Mouse (Mus musculus) stomach, embryonic 16.5 days (tissue): Measurements from ENCODE around the gene Adamts12. TPM values are rescaled to one million over a fixed set of nuclear protein-coding genes. Genes with fewer than 3 reads are reported as not detected.

Source experiments
- ATAC-seq: fragments of 200-750 bp; cut with Nextera tagmentation; 2 replicates; pipeline ENCODE4 v1.8.0; 2017; ENCODE audit warnings: moderate number of reproducible peaks, moderate TSS enrichment; ENCODE audit not compliant: insufficient read depth, low FRiP score
- H3K27ac ChIP-seq: fragments of 300-500 bp; sonication (generic); 2 replicates; pipeline ENCODE4 v1.5.1; 2014; ENCODE audit warnings: low read length
- H3K27me3 ChIP-seq: fragments of 300-500 bp; sonication (generic); 2 replicates; pipeline ENCODE4 v1.6.1; 2014; ENCODE audit warnings: low read length, control low read depth, mixed read lengths; ENCODE audit not compliant: control insufficient read depth, insufficient read depth
- H3K36me3 ChIP-seq: fragments of 300-500 bp; sonication (generic); 2 replicates; pipeline ENCODE4 v1.6.1; 2014; ENCODE audit warnings: low read length; ENCODE audit not compliant: control insufficient read depth, insufficient read depth
- H3K4me1 ChIP-seq: fragments of 300-500 bp; sonication (generic); 2 replicates; pipeline ENCODE4 v1.6.1; 2014; ENCODE audit warnings: low read length, control low read depth, mixed read lengths; ENCODE audit not compliant: control insufficient read depth, insufficient read depth
- H3K4me2 ChIP-seq: fragments of 300-500 bp; sonication (generic); 2 replicates; pipeline ENCODE4 v1.6.1; 2014; ENCODE audit warnings: low read depth, low read length, mixed read lengths
- H3K4me3 ChIP-seq: fragments of 300-500 bp; sonication (generic); replicated peaks from 2 replicates; pipeline ENCODE4 v1.5.1; 2014; ENCODE audit warnings: mild to moderate bottlenecking, low read length
- H3K9ac ChIP-seq: fragments of 300-500 bp; sonication (generic); 2 replicates; pipeline ENCODE4 v1.6.1; 2014; ENCODE audit warnings: low read length
- H3K9me3 ChIP-seq: fragments of 300-500 bp; sonication (generic); replicated peaks from 2 replicates; pipeline ENCODE4 v1.6.1; 2016; ENCODE audit warnings: low read length, control low read depth; ENCODE audit not compliant: control insufficient read depth
- WGBS: fragments of 180-500 bp; shearing (Covaris S2); extraction: QIAGEN DNeasy Blood & Tissue Kit; methylation state at CpG from one replicate; pipeline ENCODE4 v1.1.7; 2014; 5-methylcytosine and 5-hydroxymethylcytosine counted together
- polyA plus RNA-seq: library from polyadenylated mRNA; unstranded; fragments of >200 nt; fragmentation: Nextera tagmentation; extraction: Ambion mirVana; gene quantifications from 2 replicates; pipeline ENCODE4 v1.2.1, GENCODE M21; 2015

Gene Adamts12
- polyA plus RNA-seq, 1 experiment from 2014 or later: 2.8 TPM

DNA sequence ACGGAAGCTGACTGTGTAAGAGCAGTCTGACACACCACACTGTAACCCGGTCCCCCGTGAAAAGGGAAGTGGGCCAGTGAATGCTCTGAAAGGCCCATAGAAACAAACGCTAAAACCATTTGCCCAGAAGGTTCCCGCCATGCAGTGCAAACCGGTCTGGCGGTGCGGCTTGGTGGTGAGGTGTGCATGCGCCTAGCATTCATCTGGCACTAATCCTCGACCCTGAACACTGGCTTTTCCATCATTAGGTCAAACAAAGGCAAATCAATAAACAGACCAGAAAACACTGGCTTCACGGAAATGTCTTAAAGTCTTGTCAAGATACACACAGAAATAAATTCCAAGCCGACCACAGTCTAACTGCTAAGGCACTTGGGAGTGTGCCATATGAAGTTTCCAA is 318.0 kb downstream of the Adamts12 start:
- ATAC-seq: no peak
- no peaks in the 10 kb centered on the region for H3K4me1 ChIP-seq
- no peak overlapping the region for H3K4me2 ChIP-seq
- 76% methylated on average over 12 of the region's 12 CpGs for WGBS
- no peak overlapping the region for H3K4me3 ChIP-seq
- peaks cover 30% of the 10 kb centered on the region for H3K36me3 ChIP-seq
- H3K9me3 ChIP-seq: no peaks in the 10 kb centered on the region
- no peak overlapping the region for H3K9ac ChIP-seq
- no peaks in the 10 kb centered on the region for H3K27me3 ChIP-seq
- H3K27ac ChIP-seq: no peak overlapping the region

DNA sequence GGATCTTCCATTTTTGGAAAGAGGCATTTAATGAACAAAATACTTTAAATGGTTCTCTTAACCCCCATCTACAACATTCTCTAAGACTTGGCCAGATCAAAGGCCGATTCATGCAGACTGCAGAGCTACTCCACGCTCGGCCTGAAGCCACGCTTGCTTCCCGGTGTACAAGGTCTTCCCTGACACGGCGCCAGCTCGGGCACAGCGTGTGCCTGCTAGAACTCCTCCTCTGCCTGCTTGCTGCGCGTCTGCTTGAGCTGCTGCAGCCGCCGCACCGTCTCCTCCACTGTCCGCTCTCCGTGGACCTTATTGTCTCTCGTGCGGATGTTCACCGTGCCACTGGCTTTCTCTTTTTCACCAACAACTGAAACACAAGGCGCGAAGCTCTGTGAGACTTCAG is 319.2 kb downstream of the Adamts12 start:
- no peak overlapping the region for H3K9ac ChIP-seq
- H3K27ac ChIP-seq: no peak overlapping the region
- no peak for ATAC-seq
- no peaks in the 10 kb centered on the region for H3K9me3 ChIP-seq
- no peak overlapping the region for H3K4me3 ChIP-seq
- 94% methylated on average over 21 of the region's 21 CpGs for WGBS
- no peak overlapping the region for H3K4me2 ChIP-seq
- no peaks in the 10 kb centered on the region for H3K4me1 ChIP-seq
- H3K27me3 ChIP-seq: no peaks in the 10 kb centered on the region
- H3K36me3 ChIP-seq: peaks cover 40% of the 10 kb centered on the region

DNA sequence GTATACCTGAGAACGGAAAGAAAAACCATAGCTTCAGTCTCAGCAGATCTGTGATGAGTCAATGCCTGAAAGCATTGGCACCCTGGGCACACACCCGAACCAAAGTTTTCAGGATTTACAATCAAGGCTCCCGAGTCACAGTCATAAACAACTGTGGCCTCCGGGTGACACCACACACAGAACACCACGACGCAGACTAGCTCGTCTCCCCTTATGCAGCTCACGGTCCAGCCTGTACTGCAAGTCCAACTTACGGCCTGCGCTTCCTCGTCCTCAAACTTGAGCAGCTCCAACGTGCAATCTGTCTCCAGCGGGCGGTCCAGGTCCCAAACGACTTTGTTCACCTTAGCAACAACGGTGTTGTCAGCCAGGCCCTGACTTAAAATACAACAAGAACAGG is 328.3 kb downstream of the Adamts12 start:
- Histone ChIP-seq H3K9ac (no peak overlapping the region), H3K27me3 (no peaks in the 10 kb centered on the region), H3K9me3 (no peaks in the 10 kb centered on the region), H3K4me1 (0 out of 2 replicates have a peak, but pooled peaks cover 4% of the 10 kb centered on the region), H3K4me2 (no peak overlapping the region), H3K36me3 (peaks cover 55% of the 10 kb centered on the region), H3K4me3 (no peak overlapping the region), H3K27ac (no peak overlapping the region)
- ATAC-seq: no peak
- 93% methylated on average over 16 of the region's 16 CpGs for WGBS

DNA sequence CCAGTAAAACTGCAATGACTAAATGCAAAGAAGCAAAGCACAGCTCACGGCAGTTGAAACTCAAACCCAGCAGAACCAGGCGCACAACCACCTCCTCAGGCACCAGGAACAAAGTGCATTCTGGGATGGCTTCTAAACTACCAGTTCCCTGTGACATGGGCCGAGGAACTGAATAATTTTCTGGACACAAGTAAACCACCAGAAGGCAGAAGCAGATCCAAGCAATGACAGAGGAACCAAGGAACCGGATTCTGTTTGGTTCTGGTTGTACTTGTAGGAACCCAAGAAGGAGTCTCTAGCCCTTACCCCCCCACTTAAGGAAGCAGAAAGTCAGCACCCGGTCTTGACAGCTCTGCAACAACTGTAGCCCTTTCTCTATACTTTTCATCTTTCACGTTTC is 331.8 kb downstream of the Adamts12 start:
- no peaks in the 10 kb centered on the region for H3K9me3 ChIP-seq
- no peak overlapping the region for H3K9ac ChIP-seq
- H3K27me3 ChIP-seq: no peaks in the 10 kb centered on the region
- H3K27ac ChIP-seq: no peak overlapping the region
- 89% methylated on average over 6 of the region's 6 CpGs for WGBS
- peaks cover 24% of the 10 kb centered on the region for H3K36me3 ChIP-seq
- no peak overlapping the region for H3K4me3 ChIP-seq
- no peak for ATAC-seq
- no peak overlapping the region for H3K4me2 ChIP-seq
- peaks cover 9% of the 10 kb centered on the region; the same call in 1 of the 2 replicates for H3K4me1 ChIP-seq

Other genes with a start within 250 kb of the Adamts12 start
- gene C1qtnf3, start 112.5 kb upstream of the Adamts12 start, polyA plus RNA-seq: 3.4 and 4.8 TPM in 2 replicates
- gene Amacr, start 83.0 kb upstream of the Adamts12 start, polyA plus RNA-seq: 17.0 and 17.6 TPM in 2 replicates
- not detected in 2 replicates for gene Slc45a2, start 64.1 kb upstream of the Adamts12 start, polyA plus RNA-seq
- 0.03 TPM in 1 of 2 replicates, not detected in the other for gene Rxfp3, start 26.8 kb upstream of the Adamts12 start, polyA plus RNA-seq